Mouse (Mus musculus) lung, postnatal 0 days (tissue): ENCODE results near the gene Cdk8. TPM values are rescaled to one million over a fixed set of nuclear protein-coding genes. Genes with fewer than 3 reads are reported as not detected.

Source experiments
- ATAC-seq: fragments of 200-750 bp; cut with Nextera tagmentation; 2 replicates; pipeline ENCODE4 v1.8.0; 2017; ENCODE audit warnings: moderate library complexity
- DNase-seq: peaks from one replicate; pipeline ENCODE4 v3.0.0-alpha.2; 2016; ENCODE audit warnings: low spot score
- H3K27ac ChIP-seq: fragments of 300-500 bp; sonication (generic); 2 replicates; pipeline ENCODE4 v1.5.1; 2014; ENCODE audit warnings: antibody characterized with exemption, mild to moderate bottlenecking, low read length, mixed read lengths
- H3K27me3 ChIP-seq: fragments of 300-500 bp; sonication (generic); replicated peaks from 2 replicates; pipeline ENCODE4 v1.6.1; 2014; ENCODE audit warnings: low read length, mixed read lengths; ENCODE audit not compliant: insufficient read depth
- H3K36me3 ChIP-seq: fragments of 300-500 bp; sonication (generic); 2 replicates; pipeline ENCODE4 v1.6.1; 2014; ENCODE audit warnings: low read length, mixed read lengths; ENCODE audit not compliant: insufficient read depth
- H3K4me1 ChIP-seq: fragments of 300-500 bp; sonication (generic); 2 replicates; pipeline ENCODE4 v1.6.1; 2014; ENCODE audit warnings: antibody characterized with exemption, low read depth, low read length, mixed read lengths; ENCODE audit not compliant: insufficient read depth
- H3K4me2 ChIP-seq: fragments of 300-500 bp; sonication (generic); replicated peaks from 2 replicates; pipeline ENCODE4 v1.6.1; 2014; ENCODE audit warnings: low read depth, mild to moderate bottlenecking, low read length, moderate library complexity, mixed read lengths
- H3K4me3 ChIP-seq: fragments of 300-500 bp; sonication (generic); 2 replicates; pipeline ENCODE4 v1.5.1; 2014; ENCODE audit warnings: low read depth, low read length
- H3K9ac ChIP-seq: fragments of 300-500 bp; sonication (generic); replicated peaks from 2 replicates; pipeline ENCODE4 v1.6.1; 2014; ENCODE audit warnings: low read depth, mild to moderate bottlenecking
- H3K9me3 ChIP-seq: fragments of 300-500 bp; sonication (generic); 2 replicates; pipeline ENCODE4 v1.6.1; 2016; ENCODE audit warnings: low read length, mixed read lengths
- CTCF ChIP-seq: IDR thresholded peaks from 2 replicates; pipeline ENCODE4 v1.5.1; 2016; ENCODE audit warnings: antibody characterized with exemption, mild to moderate bottlenecking
- EP300 ChIP-seq: IDR thresholded peaks from 2 replicates; pipeline ENCODE4 v1.6.1; 2016; ENCODE audit warnings: antibody characterized with exemption, mild to moderate bottlenecking, control low read depth
- WGBS: fragments of 180-500 bp; shearing (Covaris S2); extraction: QIAGEN DNeasy Blood & Tissue Kit; methylation state at CpG from one replicate; pipeline ENCODE4 v1.1.7; 2014; 5-methylcytosine and 5-hydroxymethylcytosine counted together
- polyA plus RNA-seq: library from polyadenylated mRNA; unstranded; fragments of >200 nt; fragmentation: Nextera tagmentation; extraction: Ambion mirVana; gene quantifications from 2 replicates; pipeline ENCODE4 v1.2.1, GENCODE M21; 2015

Gene Cdk8
- polyA plus RNA-seq, 1 experiment from 2014 or later, result 12.1 TPM

- DNase-seq (no peak), ATAC-seq (no peak)
- no peak overlapping the region for H3K9ac ChIP-seq
- no peak overlapping the region for H3K27ac ChIP-seq
- H3K4me3 ChIP-seq, result no peak overlapping the region
- TF ChIP-seq EP300, result no peak
- TF ChIP-seq CTCF, result no peak
- no peaks in the 10 kb centered on the region for H3K27me3 ChIP-seq
- H3K36me3 ChIP-seq, result peaks cover 33% of the 10 kb centered on the region; the same call in 1 of the 2 replicates
- H3K4me2 ChIP-seq, result no peak overlapping the region
- H3K9me3 ChIP-seq, result no peaks in the 10 kb centered on the region
- no peaks in the 10 kb centered on the region for H3K4me1 ChIP-seq
- 83% methylated on average over 5 of the region's 5 CpGs for WGBS
Measured at GRCm38 (mm10) chr5:146205537-146205936, 25.5 kb upstream of the Cdk8 start.

- ATAC-seq (peak; percentile 25), DNase-seq (no peak)
- no peak for TF ChIP-seq CTCF
- no peak for TF ChIP-seq EP300
- Histone ChIP-seq H3K27me3 (no peaks in the 10 kb centered on the region), H3K4me2 (peak overlapping the region; percentile 57), H3K9me3 (no peaks in the 10 kb centered on the region), H3K36me3 (peaks cover 7% of the 10 kb centered on the region), H3K4me1 (peaks cover 6% of the 10 kb centered on the region; the same call in 1 of the 2 replicates), H3K4me3 (peak overlapping the region; percentile 72), H3K27ac (peak overlapping the region; percentile 99), H3K9ac (peak overlapping the region; percentile 94; the same call in 1 of the 2 replicates)
- WGBS, result 6% methylated on average over 13 of the region's 13 CpGs
Measured at GRCm38 (mm10) chr5:146220501-146220878, 10.5 kb upstream of the Cdk8 start.

- H3K9ac ChIP-seq, result peak within 1 kb of the TSS; percentile 94
- peak; percentile 61 for TF ChIP-seq CTCF
- no peak for TF ChIP-seq EP300
- H3K9me3 ChIP-seq, result no peaks in the 10 kb centered on the region
- peak; percentile 99 for DNase-seq
- peaks cover 1% of the 10 kb centered on the region; the same call in 1 of the 2 replicates for H3K36me3 ChIP-seq
- under 1% methylated on average over 66 of the region's 67 CpGs for WGBS
- peak within 1 kb of the TSS; percentile 99 for H3K27ac ChIP-seq
- H3K27me3 ChIP-seq, result no peaks in the 10 kb centered on the region
- peak within 1 kb of the TSS; percentile 57 for H3K4me2 ChIP-seq
- H3K4me1 ChIP-seq, result peaks cover 6% of the 10 kb centered on the region; the same call in 1 of the 2 replicates
- ATAC-seq, result peak; percentile 99
- peak within 1 kb of the TSS; percentile 72 for H3K4me3 ChIP-seq
Measured at GRCm38 (mm10) chr5:146220879-146221714, 9.9 kb upstream of the Cdk8 start, which contains the start of gene Rnf6. Rnf6 (minus strand) TSS chr5:146221555.

- H3K4me3 ChIP-seq, result peak overlapping the region; percentile 72
- H3K27ac ChIP-seq, result peak overlapping the region; percentile 99
- peaks cover 6% of the 10 kb centered on the region; the same call in 1 of the 2 replicates for H3K4me1 ChIP-seq
- H3K27me3 ChIP-seq, result no peaks in the 10 kb centered on the region
- H3K9ac ChIP-seq, result peak overlapping the region; percentile 94
- TF ChIP-seq CTCF (no peak), EP300 (no peak)
- no peaks in the 10 kb centered on the region for H3K36me3 ChIP-seq
- peak overlapping the region; percentile 57 for H3K4me2 ChIP-seq
- DNase-seq (no peak), ATAC-seq (no peak)
- H3K9me3 ChIP-seq, result no peaks in the 10 kb centered on the region
- WGBS, result 24% methylated on average over 6 of the region's 6 CpGs
Measured at GRCm38 (mm10) chr5:146221722-146222121, 9.3 kb upstream of the Cdk8 start.

GRCm38 (mm10) chr5:146223786-146224185, 7.2 kb upstream of the Cdk8 start:
- H3K4me2 ChIP-seq, result no peak overlapping the region
- DNase-seq, result no peak
- peaks cover 6% of the 10 kb centered on the region; the same call in 1 of the 2 replicates for H3K4me1 ChIP-seq
- no peaks in the 10 kb centered on the region for H3K9me3 ChIP-seq
- no peak overlapping the region for H3K9ac ChIP-seq
- H3K4me3 ChIP-seq, result no peak overlapping the region
- 66% methylated on average over 5 of the region's 5 CpGs for WGBS
- no peak overlapping the region for H3K27ac ChIP-seq
- H3K36me3 ChIP-seq, result no peaks in the 10 kb centered on the region
- TF ChIP-seq CTCF (no peak), EP300 (no peak)
- ATAC-seq, result no peak
- H3K27me3 ChIP-seq, result no peaks in the 10 kb centered on the region

GRCm38 (mm10) chr5:146227496-146227895, 3.5 kb upstream of the Cdk8 start:
- no peak overlapping the region for H3K4me2 ChIP-seq
- no peak overlapping the region for H3K27ac ChIP-seq
- TF ChIP-seq EP300, result no peak
- no peak for TF ChIP-seq CTCF
- H3K9me3 ChIP-seq, result no peaks in the 10 kb centered on the region
- H3K27me3 ChIP-seq, result no peaks in the 10 kb centered on the region
- no peaks in the 10 kb centered on the region for H3K36me3 ChIP-seq
- 86% methylated on average over 8 of the region's 8 CpGs for WGBS
- ATAC-seq (no peak), DNase-seq (no peak)
- no peak overlapping the region for H3K9ac ChIP-seq
- no peak overlapping the region for H3K4me3 ChIP-seq
- H3K4me1 ChIP-seq, result no peaks in the 10 kb centered on the region; the same call in 1 of the 2 replicates
